Mouse (Mus musculus) hindbrain, embryonic 13.5 days (tissue): ENCODE data around the gene Gse1. TPM values are rescaled to one million over a fixed set of nuclear protein-coding genes. Genes with fewer than 3 reads are reported as not detected.

Experiments used
- ATAC-seq: fragments of 200-750 bp; cut with Nextera tagmentation; 2 replicates; pipeline ENCODE4 v1.8.0; 2017; ENCODE audit warnings: moderate TSS enrichment; ENCODE audit not compliant: low FRiP score
- H3K27ac ChIP-seq: fragments of 300-500 bp; sonication (generic); 2 replicates; pipeline ENCODE4 v1.5.1; 2015; ENCODE audit warnings: inconsistent platforms, mild to moderate bottlenecking, moderate library complexity
- H3K27me3 ChIP-seq: fragments of 300-500 bp; sonication (generic); 2 replicates; pipeline ENCODE4 v1.6.1; 2015; ENCODE audit warnings: mild to moderate bottlenecking, inconsistent platforms
- H3K36me3 ChIP-seq: fragments of 300-500 bp; sonication (generic); 2 replicates; pipeline ENCODE4 v1.6.1; 2015; ENCODE audit warnings: mild to moderate bottlenecking, inconsistent platforms
- H3K4me1 ChIP-seq: fragments of 300-500 bp; sonication (generic); replicated peaks from 2 replicates; pipeline ENCODE4 v1.6.1; 2015; ENCODE audit warnings: inconsistent platforms
- H3K4me2 ChIP-seq: fragments of 300-500 bp; sonication (generic); 2 replicates; pipeline ENCODE4 v1.6.1; 2015; ENCODE audit warnings: inconsistent platforms, mild to moderate bottlenecking, moderate library complexity
- H3K4me3 ChIP-seq: fragments of 300-500 bp; sonication (generic); 2 replicates; pipeline ENCODE4 v1.5.1; 2015; ENCODE audit warnings: mild to moderate bottlenecking, inconsistent platforms
- H3K9ac ChIP-seq: fragments of 300-500 bp; sonication (generic); 2 replicates; pipeline ENCODE4 v1.6.1; 2015; ENCODE audit warnings: mild to moderate bottlenecking, inconsistent platforms
- H3K9me3 ChIP-seq: fragments of 300-500 bp; sonication (generic); 2 replicates; pipeline ENCODE4 v1.6.1; 2016; ENCODE audit warnings: inconsistent platforms
- WGBS: fragments of 180-500 bp; shearing (Covaris S2); methylation state at CpG from one replicate; pipeline ENCODE4 v1.1.7; 2015; 5-methylcytosine and 5-hydroxymethylcytosine counted together
- polyA plus RNA-seq: library from polyadenylated mRNA; unstranded; fragments of >200 nt; fragmentation: Nextera tagmentation; extraction: Ambion mirVana; gene quantifications from 2 replicates; pipeline ENCODE4 v1.2.1, GENCODE M21; 2015

The Gse1 gene
- polyA plus RNA-seq, 1 experiment from 2014 or later = 22.1 TPM

- no peak overlapping the region for H3K27ac ChIP-seq
- H3K4me1 ChIP-seq = peaks cover 68% of the 10 kb centered on the region
- H3K9me3 ChIP-seq = no peaks in the 10 kb centered on the region
These were observed 164.8 kb downstream of the Gse1 start for GRCm38 (mm10) chr8:120393085-120393484.

GRCm38 (mm10) chr8:120393871-120394275 is 165.6 kb downstream of the Gse1 start:
- peaks cover 6% of the 10 kb centered on the region; the same call in 1 of the 2 replicates for H3K27me3 ChIP-seq
- H3K4me2 ChIP-seq = no peak overlapping the region
- no peaks in the 10 kb centered on the region for H3K36me3 ChIP-seq
- H3K9me3 ChIP-seq = no peaks in the 10 kb centered on the region
- no peak overlapping the region for H3K27ac ChIP-seq
- H3K4me3 ChIP-seq = no peak overlapping the region
- 77% methylated on average over 9 of the region's 9 CpGs for WGBS
- peaks cover 70% of the 10 kb centered on the region for H3K4me1 ChIP-seq
- no peak overlapping the region for H3K9ac ChIP-seq
- ATAC-seq = no peak

More at GRCm38 (mm10) chr8:120393085-120393484, 164.8 kb downstream of the Gse1 start:
- ATAC-seq = no peak
- no peak overlapping the region for H3K9ac ChIP-seq
- no peak overlapping the region for H3K4me3 ChIP-seq
- no peaks in the 10 kb centered on the region for H3K36me3 ChIP-seq
- H3K4me2 ChIP-seq = no peak overlapping the region
- peaks cover 6% of the 10 kb centered on the region; the same call in 1 of the 2 replicates for H3K27me3 ChIP-seq
- 72% methylated on average over 11 of the region's 11 CpGs for WGBS

- H3K9ac ChIP-seq = no peak overlapping the region
- ATAC-seq = no peak
- H3K9me3 ChIP-seq = no peaks in the 10 kb centered on the region
- H3K4me2 ChIP-seq = no peak overlapping the region
- H3K27me3 ChIP-seq = peaks cover 2% of the 10 kb centered on the region; the same call in 1 of the 2 replicates
- H3K4me3 ChIP-seq = no peak overlapping the region
- H3K36me3 ChIP-seq = no peaks in the 10 kb centered on the region
- WGBS = 94% methylated on average over 3 of the region's 3 CpGs
- H3K4me1 ChIP-seq = peaks cover 80% of the 10 kb centered on the region
- no peak overlapping the region for H3K27ac ChIP-seq
These were observed 167.6 kb downstream of the Gse1 start for GRCm38 (mm10) chr8:120395892-120396291.

GRCm38 (mm10) chr8:120396756-120397155 is 168.5 kb downstream of the Gse1 start:
- H3K4me2 ChIP-seq = no peak overlapping the region
- no peaks in the 10 kb centered on the region for H3K27me3 ChIP-seq
- H3K36me3 ChIP-seq = no peaks in the 10 kb centered on the region
- peak overlapping the region; percentile 39; the same call in 1 of the 2 replicates for H3K9ac ChIP-seq
- H3K4me3 ChIP-seq = no peak overlapping the region
- peaks cover 72% of the 10 kb centered on the region for H3K4me1 ChIP-seq
- WGBS = 31% methylated on average over 3 of the region's 3 CpGs
- H3K27ac ChIP-seq = peak overlapping the region; percentile 83
- no peaks in the 10 kb centered on the region for H3K9me3 ChIP-seq
- no peak for ATAC-seq

- Histone ChIP-seq H3K9me3 (no peaks in the 10 kb centered on the region), H3K9ac (peak overlapping the region; percentile 39), H3K4me1 (peaks cover 67% of the 10 kb centered on the region), H3K27ac (peak overlapping the region; percentile 83), H3K27me3 (no peaks in the 10 kb centered on the region), H3K4me3 (no peak overlapping the region), H3K36me3 (no peaks in the 10 kb centered on the region), H3K4me2 (peak overlapping the region; percentile 23)
- WGBS = 27% methylated on average over 15 of the region's 15 CpGs
- ATAC-seq = peak; percentile 57
These were observed 169.5 kb downstream of the Gse1 start for GRCm38 (mm10) chr8:120397444-120398411.

- H3K4me2 ChIP-seq = peak overlapping the region; percentile 42
- peak; percentile 16; the same call in 1 of the 2 replicates for ATAC-seq
- no peak overlapping the region for H3K4me3 ChIP-seq
- peak overlapping the region; percentile 83 for H3K27ac ChIP-seq
- no peaks in the 10 kb centered on the region for H3K36me3 ChIP-seq
- H3K4me1 ChIP-seq = peaks cover 61% of the 10 kb centered on the region
- peak overlapping the region; percentile 52 for H3K9ac ChIP-seq
- H3K27me3 ChIP-seq = no peaks in the 10 kb centered on the region
- no peaks in the 10 kb centered on the region for H3K9me3 ChIP-seq
- WGBS = 22% methylated on average over 33 of the region's 33 CpGs
These were observed 171.1 kb downstream of the Gse1 start for GRCm38 (mm10) chr8:120399212-120399934.

GRCm38 (mm10) chr8:120401216-120401615 is 173.0 kb downstream of the Gse1 start:
- ATAC-seq = no peak
- no peaks in the 10 kb centered on the region for H3K9me3 ChIP-seq

GRCm38 (mm10) chr8:120401712-120402111 is 173.5 kb downstream of the Gse1 start:
- no peak overlapping the region for H3K4me3 ChIP-seq
- H3K4me1 ChIP-seq = peaks cover 64% of the 10 kb centered on the region
- 92% methylated on average over 7 of the region's 7 CpGs for WGBS
- no peak overlapping the region for H3K4me2 ChIP-seq
- H3K9me3 ChIP-seq = no peaks in the 10 kb centered on the region
- ATAC-seq = no peak
- H3K27me3 ChIP-seq = no peaks in the 10 kb centered on the region; the same call in 1 of the 2 replicates
- H3K36me3 ChIP-seq = no peaks in the 10 kb centered on the region
- H3K27ac ChIP-seq = no peak overlapping the region
- H3K9ac ChIP-seq = no peak overlapping the region

More at GRCm38 (mm10) chr8:120401216-120401615, 173.0 kb downstream of the Gse1 start:
- Histone ChIP-seq H3K4me2 (no peak overlapping the region), H3K27me3 (no peaks in the 10 kb centered on the region; the same call in 1 of the 2 replicates), H3K4me1 (peaks cover 64% of the 10 kb centered on the region), H3K9ac (no peak overlapping the region), H3K36me3 (no peaks in the 10 kb centered on the region), H3K4me3 (no peak overlapping the region), H3K27ac (no peak overlapping the region)
- WGBS = 88% methylated on average over 2 of the region's 2 CpGs

GRCm38 (mm10) chr8:120403606-120404269 is 175.5 kb downstream of the Gse1 start:
- WGBS = 76% methylated on average over 7 of the region's 7 CpGs
- Histone ChIP-seq H3K27ac (no peak overlapping the region), H3K36me3 (no peaks in the 10 kb centered on the region), H3K4me2 (no peak overlapping the region), H3K4me1 (peaks cover 64% of the 10 kb centered on the region), H3K9me3 (no peaks in the 10 kb centered on the region), H3K27me3 (no peaks in the 10 kb centered on the region; the same call in 1 of the 2 replicates), H3K9ac (no peak overlapping the region), H3K4me3 (no peak overlapping the region)
- ATAC-seq = no peak

- no peaks in the 10 kb centered on the region for H3K9me3 ChIP-seq
- H3K9ac ChIP-seq = no peak overlapping the region
- WGBS = 29% methylated on average over 7 of the region's 7 CpGs
- ATAC-seq = no peak
- H3K4me1 ChIP-seq = peaks cover 64% of the 10 kb centered on the region
- H3K4me3 ChIP-seq = no peak overlapping the region
- H3K27me3 ChIP-seq = peaks cover 5% of the 10 kb centered on the region; the same call in 1 of the 2 replicates
- H3K4me2 ChIP-seq = no peak overlapping the region
- H3K36me3 ChIP-seq = no peaks in the 10 kb centered on the region
- peak overlapping the region; percentile 60 for H3K27ac ChIP-seq
These were observed 176.4 kb downstream of the Gse1 start for GRCm38 (mm10) chr8:120404609-120405036.

GRCm38 (mm10) chr8:120406008-120406632 is 177.9 kb downstream of the Gse1 start:
- Histone ChIP-seq H3K4me1 (peaks cover 71% of the 10 kb centered on the region), H3K9ac (no peak overlapping the region), H3K9me3 (no peaks in the 10 kb centered on the region), H3K27ac (no peak overlapping the region), H3K36me3 (no peaks in the 10 kb centered on the region), H3K4me2 (no peak overlapping the region), H3K4me3 (no peak overlapping the region), H3K27me3 (peaks cover 11% of the 10 kb centered on the region; the same call in 1 of the 2 replicates)
- ATAC-seq = no peak
- 92% methylated on average over 12 of the region's 12 CpGs for WGBS
